Mouse (Mus musculus): Measurements from ENCODE around the gene Vasp.

The Vasp gene

DNA sequence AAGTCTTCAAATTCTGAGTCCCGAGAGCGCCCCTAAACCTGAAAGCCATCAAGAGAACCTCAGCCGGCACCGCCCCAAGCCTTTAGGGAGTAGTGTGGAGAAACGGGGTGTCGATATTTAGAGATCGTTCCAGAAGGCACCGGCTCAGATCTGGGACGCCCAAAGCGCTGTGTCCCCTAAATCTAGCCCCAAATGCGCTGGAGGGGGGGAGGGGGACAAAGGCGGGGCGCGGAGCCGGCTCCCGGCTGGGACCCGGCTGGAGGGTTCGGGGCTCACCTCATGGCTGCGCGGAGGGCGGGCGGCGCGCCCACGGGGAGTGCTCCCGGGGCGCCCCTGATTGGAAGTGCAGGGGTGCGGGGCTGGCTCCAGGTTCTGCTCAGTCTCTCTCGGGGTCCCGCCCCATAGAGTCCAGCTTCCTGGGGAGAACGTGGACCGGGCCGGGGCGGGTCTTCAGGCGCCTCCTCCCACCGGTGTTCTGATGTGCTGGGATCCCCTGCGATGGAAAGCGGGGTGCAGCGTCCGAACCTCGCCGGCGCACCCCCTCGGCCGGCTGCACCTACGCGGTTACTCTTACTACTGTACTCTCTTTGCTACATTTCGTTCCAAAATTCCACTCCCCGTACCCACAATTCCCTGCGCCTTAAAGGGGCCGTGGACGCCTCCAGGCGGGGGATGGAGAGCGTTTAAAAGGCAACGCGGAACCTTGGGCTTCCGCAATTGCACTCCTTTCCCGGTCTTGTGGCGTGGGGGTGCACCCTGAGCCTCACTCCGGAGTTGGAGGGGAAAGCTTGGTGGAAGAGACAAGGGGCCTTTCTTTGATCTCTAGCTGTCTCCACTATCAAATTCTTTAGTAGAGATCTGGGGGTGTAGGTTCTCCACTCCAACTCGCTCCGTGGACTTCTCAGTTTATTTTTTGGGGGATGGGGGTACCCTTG lies at the start of gene Vasp:
TSS of gene Vasp (minus strand) at position 580 of the 935 bp plus-strand sequence.
- DNase-seq = peak; percentile 79

- no peak for DNase-seq
These were observed 49.0 kb upstream of the Vasp start for GRCm38 (mm10) chr7:19320637-19321036.

DNA sequence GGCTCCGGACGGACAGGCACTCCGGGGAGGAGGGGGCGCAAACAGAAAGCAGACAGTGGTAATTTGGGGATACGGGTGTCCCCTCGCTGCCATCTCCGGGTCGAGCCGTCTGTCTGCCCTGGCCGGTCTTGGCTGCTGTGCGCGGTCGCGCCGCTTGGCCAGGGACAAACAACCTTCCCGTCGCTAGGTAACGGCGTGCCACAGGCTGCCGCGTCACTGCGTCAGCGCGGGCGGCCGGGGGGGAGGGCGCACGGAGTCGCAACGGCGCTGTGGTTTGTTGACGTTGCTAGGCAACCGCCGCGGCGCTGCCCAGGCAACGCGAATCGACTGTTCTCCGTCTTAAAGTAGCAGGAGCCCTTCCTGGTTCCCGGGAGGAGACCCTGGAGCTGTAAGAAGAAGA lies 48.3 kb upstream of the Vasp start:
- peak; percentile 93 for DNase-seq

GRCm38 (mm10) chr7:19319458-19319857 lies 47.8 kb upstream of the Vasp start:
- DNase-seq = no peak

- no peak for DNase-seq
These were observed 47.1 kb upstream of the Vasp start for GRCm38 (mm10) chr7:19318676-19319075.

DNA sequence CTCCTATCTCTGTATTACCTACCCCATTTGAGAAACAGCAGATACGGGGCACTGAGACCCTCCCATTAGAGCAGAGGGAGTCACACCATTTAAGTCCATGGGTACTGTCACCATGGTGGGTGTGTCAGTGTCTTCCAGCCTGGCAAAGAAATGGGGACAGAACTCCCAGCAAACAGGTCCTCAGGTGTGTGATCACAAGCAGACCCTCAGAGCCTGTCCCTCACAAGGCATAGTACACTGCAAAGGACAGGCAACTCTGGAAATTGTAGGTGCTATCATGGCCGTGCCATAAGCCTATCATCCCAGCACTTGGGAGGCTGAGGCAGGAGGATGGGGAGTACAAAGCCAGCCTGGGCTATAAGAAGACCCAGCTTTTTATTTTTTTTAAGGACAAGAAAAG lies 46.6 kb upstream of the Vasp start:
- no peak for DNase-seq

GRCm38 (mm10) chr7:19316451-19317161 lies 45.0 kb upstream of the Vasp start:
- DNase-seq = no peak

DNA sequence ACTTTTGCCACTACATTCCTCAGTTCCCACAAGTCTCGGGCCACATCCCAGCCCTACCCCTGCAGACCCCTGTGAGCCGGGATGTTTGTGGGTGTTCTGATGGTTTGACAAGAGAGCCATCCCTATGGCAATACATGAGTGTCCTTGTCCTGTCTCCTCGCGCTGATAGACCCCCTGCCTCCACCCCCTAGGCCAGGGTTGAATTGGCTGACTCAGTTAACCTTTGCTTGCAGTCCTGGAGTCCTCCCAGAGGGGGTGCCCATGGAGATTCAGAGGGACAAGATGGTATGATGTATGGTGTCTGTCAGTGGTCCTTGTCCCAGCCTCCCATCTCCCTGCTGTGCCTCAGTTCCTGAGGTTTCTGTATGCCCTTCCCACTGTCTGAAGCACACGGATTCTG lies 42.4 kb upstream of the Vasp start:
- no peak for DNase-seq

- DNase-seq = no peak
These were observed 40.4 kb upstream of the Vasp start for GRCm38 (mm10) chr7:19311991-19312390.

DNA sequence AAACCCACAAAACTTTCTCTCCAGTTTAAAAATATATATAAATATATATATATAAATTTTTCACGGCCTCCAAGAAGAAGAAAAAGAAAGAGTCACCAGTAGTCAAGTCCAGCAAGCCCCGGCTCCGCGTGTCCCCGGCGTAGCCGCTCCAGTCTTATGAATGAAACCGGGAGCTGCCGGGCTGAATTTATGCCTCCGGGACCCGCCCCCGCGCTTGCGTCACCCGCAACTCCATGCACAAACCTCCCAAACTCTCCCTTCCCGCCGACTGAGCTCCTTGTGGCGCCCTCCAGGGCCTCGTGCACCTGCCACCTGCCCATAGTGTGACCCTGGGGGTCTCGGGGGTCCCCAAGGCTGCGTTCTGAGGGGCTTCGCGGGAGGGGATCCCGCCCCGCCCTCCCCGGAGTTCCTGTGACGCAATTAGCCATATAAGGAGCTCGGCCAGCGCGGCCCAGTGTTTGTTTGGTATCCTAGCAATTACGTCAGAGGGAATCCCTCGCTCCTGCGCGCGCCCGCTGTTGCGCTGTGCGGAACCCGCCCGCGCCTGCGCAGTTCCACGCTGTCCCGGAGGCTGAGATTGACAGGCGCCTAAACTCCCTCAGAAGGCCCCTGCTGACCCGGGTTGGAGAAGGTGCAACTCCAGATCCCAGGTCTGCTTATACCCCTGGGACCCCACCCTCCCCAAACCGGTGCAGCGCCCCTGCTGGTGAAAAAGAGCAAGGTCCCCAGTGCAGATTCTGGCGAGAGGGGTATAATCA lies 38.4 kb upstream of the Vasp start, which contains the start of gene Fosb:
TSS of gene Fosb (minus strand) at position 168 of the 758 bp plus-strand sequence.
- DNase-seq = peak; percentile 96

DNA sequence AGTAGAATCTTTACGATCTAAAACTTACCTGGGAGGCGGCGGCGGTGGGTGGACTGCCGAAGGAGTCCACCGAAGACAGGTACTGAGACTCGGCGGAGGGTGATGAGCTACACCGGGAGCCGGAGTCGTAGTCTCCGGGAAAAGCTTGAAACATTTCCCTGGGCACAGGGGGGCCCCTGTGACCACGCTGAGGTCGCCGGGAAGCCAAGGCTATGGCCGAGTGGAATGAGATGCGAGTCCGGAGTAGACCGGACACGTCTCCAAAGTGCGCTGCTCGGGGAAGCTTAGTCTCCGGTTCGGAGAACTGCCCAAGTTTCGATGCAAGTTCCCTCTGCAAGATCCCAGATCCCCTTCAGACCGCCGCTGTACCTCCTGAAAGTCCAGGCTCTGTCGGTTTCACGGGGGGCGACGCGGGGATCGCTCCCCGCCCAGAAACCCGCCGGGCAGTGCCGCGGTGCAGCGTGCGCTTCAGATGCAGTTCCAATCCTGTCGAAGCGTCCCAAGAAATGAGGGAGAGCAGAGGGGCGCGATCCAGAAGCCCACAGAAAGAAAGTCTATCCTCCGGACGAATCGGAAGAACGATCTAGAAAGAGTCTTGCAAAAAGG lies 37.8 kb upstream of the Vasp start:
- DNase-seq = peak; percentile 50

DNA sequence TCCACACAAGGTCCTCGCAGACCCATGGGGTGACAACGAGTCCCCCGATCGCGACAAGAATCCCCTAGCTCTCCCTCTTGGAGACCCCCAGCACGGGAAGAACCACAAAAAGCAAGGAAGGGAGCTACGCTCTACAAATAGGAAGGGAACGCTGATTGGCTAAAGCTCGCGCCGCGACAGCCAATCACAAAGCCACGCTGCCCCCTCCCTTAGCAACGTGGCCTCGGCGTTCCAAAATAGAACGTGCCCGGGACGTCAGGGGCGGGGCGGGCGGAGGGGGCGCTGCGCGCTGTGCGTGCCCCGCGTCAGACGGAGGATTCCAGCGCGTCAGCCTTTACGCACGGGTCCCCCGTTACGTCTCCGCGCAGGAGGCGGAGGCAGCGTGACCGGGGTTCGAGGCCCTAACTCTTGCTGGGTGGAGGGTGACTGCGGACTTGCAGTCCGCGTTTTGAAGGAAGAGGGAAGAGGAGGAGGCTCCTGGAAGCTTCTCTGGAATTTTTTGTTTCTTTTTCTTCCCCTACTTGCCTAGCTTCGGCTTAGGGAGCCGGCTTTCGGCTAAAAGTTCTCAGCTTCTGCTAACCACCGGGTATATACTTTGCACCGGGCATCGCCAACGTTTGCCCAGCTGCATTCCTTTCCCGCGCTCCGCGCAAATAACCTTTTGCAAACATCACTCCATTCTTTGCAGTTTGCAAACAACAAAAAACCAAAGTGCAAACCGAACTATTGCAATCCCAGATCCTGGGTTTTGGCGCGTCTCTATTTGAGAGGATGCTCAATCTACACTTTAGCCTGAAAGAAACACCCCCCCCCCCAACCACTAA lies 37.0 kb upstream of the Vasp start:
- DNase-seq = peak; percentile 96

DNA sequence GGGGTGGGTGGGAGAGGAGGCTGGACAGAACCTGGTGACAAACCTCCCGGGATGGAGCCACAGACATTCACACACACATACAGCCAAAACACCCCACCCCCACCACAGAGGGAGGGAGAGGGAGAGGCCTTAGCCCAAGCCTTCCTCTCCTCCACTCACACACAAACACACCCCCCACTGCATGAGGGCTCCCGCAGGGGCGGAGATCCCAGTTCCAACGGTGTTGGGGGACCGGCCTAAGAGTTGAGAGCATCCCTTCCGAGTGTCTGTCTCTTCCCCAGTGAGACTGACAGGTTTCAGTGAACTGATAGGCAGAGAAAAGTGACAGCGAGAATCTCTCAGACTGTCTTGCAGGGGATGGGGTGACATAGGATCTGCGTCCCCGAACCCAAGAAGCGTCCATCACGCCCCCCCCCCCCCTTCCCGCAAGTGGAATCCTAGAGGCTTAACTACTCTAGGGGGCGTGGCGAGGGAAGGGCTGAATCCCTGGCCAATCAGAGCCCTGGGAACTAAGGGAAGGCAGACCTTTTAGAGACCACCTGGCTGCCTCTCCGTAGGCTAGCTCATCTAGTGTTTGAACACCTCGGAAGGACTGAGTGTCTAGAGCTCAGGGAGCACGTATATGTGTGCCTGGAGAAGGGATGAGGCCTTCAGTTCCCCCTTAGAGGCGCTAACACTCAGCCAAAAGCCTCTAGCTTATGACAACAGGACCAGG lies 36.3 kb upstream of the Vasp start:
- DNase-seq = peak; percentile 86

- DNase-seq = peak; percentile 76
These were observed 35.5 kb upstream of the Vasp start for GRCm38 (mm10) chr7:19306819-19307738.

GRCm38 (mm10) chr7:19305796-19306765 lies 34.5 kb upstream of the Vasp start:
- no peak for DNase-seq

- no peak for DNase-seq
These were observed 33.8 kb upstream of the Vasp start for GRCm38 (mm10) chr7:19305413-19305735.

- no peak for DNase-seq
These were observed 33.1 kb upstream of the Vasp start for GRCm38 (mm10) chr7:19304501-19305412.

GRCm38 (mm10) chr7:19303770-19304169 lies 32.2 kb upstream of the Vasp start:
- DNase-seq = peak; percentile 81

Data from cerebellum, adult 11-12 months (tissue).